Mouse (Mus musculus): Measurements from ENCODE around the gene Senp2. TPM values are rescaled to one million over a fixed set of nuclear protein-coding genes. Genes with fewer than 3 reads are reported as not detected.
A peak's percentile ranks its signal among the peaks of the same experiment; 100 is the strongest.

Senp2 gene
- polyA plus RNA-seq, 1 experiment: 8.2 TPM

GRCm38 (mm10) chr16:22015569-22015968 is 6.3 kb downstream of the Senp2 start:
- H3K27ac ChIP-seq (ENCODE audit: insufficient read depth, low read depth, low read length): no peak overlapping the region
- TF ChIP-seq POLR2A (IDR thresholded peaks at IDR 0.05; ENCODE audit: low read depth, low read length) (no peak), CTCF (conservative IDR thresholded peaks at IDR 0.05; ENCODE audit: insufficient read depth, insufficient read length, low read depth, low read length) (no peak)
- H3K4me1 ChIP-seq (ENCODE audit: control insufficient read depth, insufficient read depth, low read length): no peaks in the 10 kb centered on the region
- peaks cover 1% of the 10 kb centered on the region for H3K36me3 ChIP-seq (ENCODE audit: control insufficient read depth, insufficient read depth, low read length)
- no peaks in the 10 kb centered on the region for H3K27me3 ChIP-seq (replicated peaks; ENCODE audit: control insufficient read depth, insufficient read depth, low read length)
- no peak for DNase-seq
- 94% methylated on average over 1 of the region's 1 CpGs for WGBS
- H3K4me3 ChIP-seq (ENCODE audit: insufficient read depth, low read depth, low read length): no peak overlapping the region

DNA sequence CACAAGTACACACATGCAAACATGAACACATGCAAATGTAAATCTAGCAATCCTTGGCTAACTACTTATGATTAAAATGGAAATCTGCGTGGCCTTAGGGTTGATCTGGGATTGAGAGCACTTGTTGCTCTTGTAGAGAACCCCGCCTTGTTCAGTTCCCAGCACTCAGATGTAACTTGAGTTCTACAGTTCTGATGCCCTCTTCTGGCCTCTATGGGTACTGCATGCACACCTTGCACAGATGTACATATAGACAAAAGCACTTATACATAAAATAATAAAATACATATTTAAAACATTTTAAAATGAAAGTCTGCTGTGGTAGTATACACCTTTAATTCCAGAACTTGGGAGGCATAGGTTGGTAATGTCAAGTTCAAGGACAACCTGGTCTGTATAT is 12.8 kb downstream of the Senp2 start:
- peaks cover 8% of the 10 kb centered on the region for H3K36me3 ChIP-seq (ENCODE audit: control insufficient read depth, insufficient read depth, low read length)
- peak; percentile 6 for DNase-seq
- no peaks in the 10 kb centered on the region for H3K27me3 ChIP-seq (replicated peaks; ENCODE audit: control insufficient read depth, insufficient read depth, low read length)
- H3K4me1 ChIP-seq (ENCODE audit: control insufficient read depth, insufficient read depth, low read length): no peaks in the 10 kb centered on the region
- WGBS: 98% methylated on average over 2 of the region's 2 CpGs
- TF ChIP-seq POLR2A (IDR thresholded peaks at IDR 0.05; ENCODE audit: low read depth, low read length) (no peak), CTCF (conservative IDR thresholded peaks at IDR 0.05; ENCODE audit: insufficient read depth, insufficient read length, low read depth, low read length) (peak; percentile 29; the same call in 1 of the 2 replicates)
- no peak overlapping the region for H3K4me3 ChIP-seq (ENCODE audit: insufficient read depth, low read depth, low read length)
- no peak overlapping the region for H3K27ac ChIP-seq (ENCODE audit: insufficient read depth, low read depth, low read length)

GRCm38 (mm10) chr16:22027474-22027873 is 18.2 kb downstream of the Senp2 start:
- peaks cover 5% of the 10 kb centered on the region for H3K36me3 ChIP-seq (ENCODE audit: control insufficient read depth, insufficient read depth, low read length)
- WGBS: 95% methylated on average over 5 of the region's 5 CpGs
- TF ChIP-seq CTCF (conservative IDR thresholded peaks at IDR 0.05; ENCODE audit: insufficient read depth, insufficient read length, low read depth, low read length) (no peak), POLR2A (IDR thresholded peaks at IDR 0.05; ENCODE audit: low read depth, low read length) (no peak)
- DNase-seq: no peak
- H3K4me1 ChIP-seq (ENCODE audit: control insufficient read depth, insufficient read depth, low read length): no peaks in the 10 kb centered on the region
- no peak overlapping the region for H3K4me3 ChIP-seq (ENCODE audit: insufficient read depth, low read depth, low read length)
- H3K27me3 ChIP-seq (replicated peaks; ENCODE audit: control insufficient read depth, insufficient read depth, low read length): no peaks in the 10 kb centered on the region
- H3K27ac ChIP-seq (ENCODE audit: insufficient read depth, low read depth, low read length): no peak overlapping the region

- Histone ChIP-seq H3K27me3 (replicated peaks; ENCODE audit: control insufficient read depth, insufficient read depth, low read length) (no peaks in the 10 kb centered on the region), H3K36me3 (ENCODE audit: control insufficient read depth, insufficient read depth, low read length) (peaks cover 3% of the 10 kb centered on the region; the same call in 1 of the 2 replicates), H3K27ac (ENCODE audit: insufficient read depth, low read depth, low read length) (no peak overlapping the region), H3K4me3 (ENCODE audit: insufficient read depth, low read depth, low read length) (no peak overlapping the region), H3K4me1 (ENCODE audit: control insufficient read depth, insufficient read depth, low read length) (no peaks in the 10 kb centered on the region)
- no peak for TF ChIP-seq POLR2A (IDR thresholded peaks at IDR 0.05; ENCODE audit: low read depth, low read length)
- no peak for TF ChIP-seq CTCF (conservative IDR thresholded peaks at IDR 0.05; ENCODE audit: insufficient read depth, insufficient read length, low read depth, low read length)
- 85% methylated on average over 10 of the region's 10 CpGs for WGBS
- DNase-seq: no peak
Measured at GRCm38 (mm10) chr16:22038554-22038953, 29.3 kb downstream of the Senp2 start.

GRCm38 (mm10) chr16:22039978-22040377 is 30.7 kb downstream of the Senp2 start:
- peaks cover 3% of the 10 kb centered on the region for H3K36me3 ChIP-seq (ENCODE audit: control insufficient read depth, insufficient read depth, low read length)
- no peak for DNase-seq
- H3K4me3 ChIP-seq (ENCODE audit: insufficient read depth, low read depth, low read length): no peak overlapping the region
- no peaks in the 10 kb centered on the region for H3K27me3 ChIP-seq (replicated peaks; ENCODE audit: control insufficient read depth, insufficient read depth, low read length)
- WGBS: 98% methylated on average over 1 of the region's 1 CpGs
- no peak overlapping the region for H3K27ac ChIP-seq (ENCODE audit: insufficient read depth, low read depth, low read length)
- no peaks in the 10 kb centered on the region for H3K4me1 ChIP-seq (ENCODE audit: control insufficient read depth, insufficient read depth, low read length)
- TF ChIP-seq POLR2A (IDR thresholded peaks at IDR 0.05; ENCODE audit: low read depth, low read length) (no peak), CTCF (conservative IDR thresholded peaks at IDR 0.05; ENCODE audit: insufficient read depth, insufficient read length, low read depth, low read length) (no peak)

DNA sequence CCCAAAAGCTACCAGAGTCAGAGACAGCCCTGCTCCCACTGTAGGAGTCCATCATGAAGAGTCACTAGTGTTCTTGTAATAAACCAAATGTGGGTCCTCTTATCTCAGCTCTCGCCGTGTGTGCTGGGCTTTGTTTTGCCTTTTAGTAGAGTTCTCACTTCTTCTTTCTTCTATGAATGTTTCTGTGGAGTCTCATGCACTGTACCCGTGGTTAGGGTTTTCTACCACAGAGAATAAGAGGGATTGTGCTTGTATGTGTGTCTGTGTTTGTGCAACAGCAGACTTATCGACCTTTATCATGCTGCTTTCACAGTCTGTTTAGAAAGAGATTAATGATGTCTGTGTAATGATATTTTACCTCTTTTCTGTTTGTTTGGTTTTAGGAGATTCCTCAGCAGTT is 34.5 kb downstream of the Senp2 start:
- peaks cover 2% of the 10 kb centered on the region; the same call in 1 of the 2 replicates for H3K36me3 ChIP-seq (ENCODE audit: control insufficient read depth, insufficient read depth, low read length)
- TF ChIP-seq POLR2A (IDR thresholded peaks at IDR 0.05; ENCODE audit: low read depth, low read length) (no peak), CTCF (conservative IDR thresholded peaks at IDR 0.05; ENCODE audit: insufficient read depth, insufficient read length, low read depth, low read length) (no peak)
- WGBS: 78% methylated on average over 4 of the region's 4 CpGs
- H3K27ac ChIP-seq (ENCODE audit: insufficient read depth, low read depth, low read length): no peak overlapping the region
- no peaks in the 10 kb centered on the region for H3K4me1 ChIP-seq (ENCODE audit: control insufficient read depth, insufficient read depth, low read length)
- no peak overlapping the region for H3K4me3 ChIP-seq (ENCODE audit: insufficient read depth, low read depth, low read length)
- no peak for DNase-seq
- H3K27me3 ChIP-seq (replicated peaks; ENCODE audit: control insufficient read depth, insufficient read depth, low read length): no peaks in the 10 kb centered on the region

DNA sequence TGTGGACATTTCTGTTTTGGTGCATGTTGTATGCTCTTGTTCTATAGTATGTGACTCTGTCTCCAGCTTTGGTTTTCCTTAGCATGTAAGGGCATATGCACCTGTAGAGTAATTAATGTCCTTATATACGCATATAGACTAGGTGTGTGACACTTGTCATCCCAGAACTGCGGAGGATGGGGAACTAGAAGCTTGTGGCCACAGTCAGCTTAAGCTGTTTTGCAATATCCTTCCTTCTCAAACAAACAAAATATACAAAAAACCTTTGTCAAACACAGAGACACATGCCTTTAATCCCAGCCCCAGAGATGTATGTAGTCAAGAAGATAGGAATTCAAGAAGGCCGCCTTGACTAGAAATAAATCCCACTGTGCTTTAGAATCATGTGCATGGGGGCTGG is 36.6 kb downstream of the Senp2 start:
- H3K4me3 ChIP-seq (ENCODE audit: insufficient read depth, low read depth, low read length): no peak overlapping the region
- no peak for DNase-seq
- TF ChIP-seq POLR2A (IDR thresholded peaks at IDR 0.05; ENCODE audit: low read depth, low read length) (no peak), CTCF (conservative IDR thresholded peaks at IDR 0.05; ENCODE audit: insufficient read depth, insufficient read length, low read depth, low read length) (no peak)
- no peak overlapping the region for H3K27ac ChIP-seq (ENCODE audit: insufficient read depth, low read depth, low read length)
- 97% methylated on average over 3 of the region's 3 CpGs for WGBS
- peaks cover 2% of the 10 kb centered on the region; the same call in 1 of the 2 replicates for H3K36me3 ChIP-seq (ENCODE audit: control insufficient read depth, insufficient read depth, low read length)
- H3K4me1 ChIP-seq (ENCODE audit: control insufficient read depth, insufficient read depth, low read length): no peaks in the 10 kb centered on the region
- H3K27me3 ChIP-seq (replicated peaks; ENCODE audit: control insufficient read depth, insufficient read depth, low read length): no peaks in the 10 kb centered on the region
